Mouse (Mus musculus) CH12.LX (cell line): Measurements from ENCODE around the gene Snrpg. TPM values are rescaled to one million over a fixed set of nuclear protein-coding genes. Genes with fewer than 3 reads are reported as not detected.
A peak's percentile ranks its signal among the peaks of the same experiment; 100 is the strongest.

ENCODE experiments used
- DNase-seq: peaks from one replicate; pipeline ENCODE4 v3.0.0-alpha.2; 2013; ENCODE audit errors: extremely low read depth
- H3K27ac ChIP-seq: 2 replicates; pipeline ENCODE4 v1.5.1; 2012; ENCODE audit warnings: low read depth, mild to moderate bottlenecking, control low read depth, moderate library complexity; ENCODE audit not compliant: insufficient read depth
- H3K27me3 ChIP-seq: replicated peaks from 2 replicates; pipeline ENCODE3; 2012; ENCODE audit warnings: inconsistent platforms
- H3K36me3 ChIP-seq, 2 experiments: replicated peaks in 1 of 2; 2 replicates each; pipeline versions ENCODE3 to v1.6.1; 2012; ENCODE audit warnings: inconsistent platforms in 1 of 2, low read length in 1 of 2, mild to moderate bottlenecking in 1 of 2, mixed read lengths in 1 of 2, moderate library complexity in 1 of 2; ENCODE audit not compliant: control insufficient read depth in 1 of 2, insufficient read depth in 1 of 2
- H3K4me1 ChIP-seq, 2 experiments: 2 replicates each; pipeline ENCODE4 v1.6.1; 2012; ENCODE audit warnings: inconsistent platforms in 1 of 2, moderate library complexity in 1 of 2; ENCODE audit not compliant: insufficient read depth in 2 of 2, control insufficient read depth in 1 of 2
- H3K4me2 ChIP-seq: 2 replicates; pipeline ENCODE4 v1.6.1; 2012; ENCODE audit warnings: low read depth, mild to moderate bottlenecking, control low read depth; ENCODE audit not compliant: poor library complexity, insufficient read depth, severe bottlenecking
- H3K4me3 ChIP-seq, 3 experiments: fragments of 150-350 bp in 1 of 3; sonication (generic) in 1 of 3; replicated peaks in 1 of 3; 2 replicates each; pipeline versions ENCODE3 to v1.5.1; 2011 to 2012; ENCODE audit warnings: low read depth in 2 of 3, low read length in 2 of 3, mild to moderate bottlenecking in 2 of 3, moderate library complexity in 2 of 3, control low read depth in 1 of 3, improper control_type of control experiment in 1 of 3, inconsistent platforms in 1 of 3, mixed read lengths in 1 of 3; ENCODE audit not compliant: poor library complexity in 1 of 3
- H3K79me2 ChIP-seq: replicated peaks from 2 replicates; pipeline ENCODE4 v1.6.1; 2012; ENCODE audit warnings: mild to moderate bottlenecking, moderate library complexity; ENCODE audit not compliant: control insufficient read depth, poor library complexity, insufficient read depth, severe bottlenecking; ENCODE audit errors: extremely low read depth
- H3K9ac ChIP-seq: 2 replicates; pipeline ENCODE4 v1.6.1; 2012; ENCODE audit warnings: low read depth, mild to moderate bottlenecking, control low read depth, moderate library complexity; ENCODE audit not compliant: insufficient read depth
- H3K9me3 ChIP-seq: replicated peaks from 2 replicates; pipeline ENCODE3; 2012; ENCODE audit warnings: low read length, inconsistent platforms, mixed read lengths
- BHLHE40 ChIP-seq: IDR thresholded peaks from 2 replicates; pipeline ENCODE4 v1.6.1; 2011; ENCODE audit warnings: mild to moderate bottlenecking, low read depth, low read length, improper control_type of control experiment
- CHD2 ChIP-seq: IDR thresholded peaks from 2 replicates; pipeline ENCODE4 v1.6.1; 2011; ENCODE audit warnings: low read length, improper control_type of control experiment
- CTCF ChIP-seq, 2 experiments: IDR thresholded peaks in 1 of 2; conservative IDR thresholded peaks in 1 of 2; 2 replicates each; pipeline ENCODE4 v1.5.1; 2011 to 2012; ENCODE audit warnings: low read depth in 2 of 2, low read length in 2 of 2, improper control_type of control experiment in 1 of 2, inconsistent platforms in 1 of 2, mild to moderate bottlenecking in 1 of 2, moderate library complexity in 1 of 2
- ELF1 ChIP-seq: IDR thresholded peaks from 2 replicates; pipeline ENCODE4 v1.6.1; 2014; ENCODE audit warnings: low read depth, mild to moderate bottlenecking, inconsistent platforms, low read length, improper control_type of control experiment
- HCFC1 ChIP-seq: IDR thresholded peaks from 2 replicates; pipeline ENCODE4 v1.6.1; 2012; ENCODE audit warnings: low read depth, mild to moderate bottlenecking, inconsistent platforms, low read length, improper control_type of control experiment
- IRF4 ChIP-seq: IDR thresholded peaks from 2 replicates; pipeline ENCODE4 v1.6.1; 2014; ENCODE audit warnings: low read depth, mild to moderate bottlenecking, inconsistent platforms, low read length, improper control_type of control experiment
- JUN ChIP-seq: IDR thresholded peaks from 2 replicates; pipeline ENCODE4 v1.6.1; 2011; ENCODE audit warnings: low read depth, mild to moderate bottlenecking, low read length, improper control_type of control experiment, moderate library complexity; ENCODE audit not compliant: insufficient read depth
- MAFK ChIP-seq: IDR thresholded peaks from 2 replicates; pipeline ENCODE4 v1.6.1; 2011; ENCODE audit warnings: low read length, improper control_type of control experiment; ENCODE audit not compliant: insufficient replicate concordance
- MAX ChIP-seq: IDR thresholded peaks from 2 replicates; pipeline ENCODE4 v1.6.1; 2011; ENCODE audit warnings: low read length, improper control_type of control experiment
- MAZ ChIP-seq: IDR thresholded peaks from 2 replicates; pipeline ENCODE4 v1.6.1; 2012; ENCODE audit warnings: low read depth, mild to moderate bottlenecking, inconsistent platforms, low read length, improper control_type of control experiment, moderate library complexity
- MXI1 ChIP-seq: IDR thresholded peaks from 2 replicates; pipeline ENCODE4 v1.6.1; 2011; ENCODE audit warnings: mild to moderate bottlenecking, low read depth, low read length, improper control_type of control experiment
- MYC ChIP-seq: IDR thresholded peaks from 2 replicates; pipeline ENCODE4 v1.6.1; 2011; ENCODE audit warnings: low read depth, mild to moderate bottlenecking, improper control_type of control experiment, low read length
- NELFE ChIP-seq: IDR thresholded peaks from 2 replicates; pipeline ENCODE4 v1.6.1; 2011; ENCODE audit warnings: low read depth, low read length, improper control_type of control experiment
- NRF1 ChIP-seq: IDR thresholded peaks from 2 replicates; pipeline ENCODE4 v1.6.1; 2014; ENCODE audit warnings: low read depth, mild to moderate bottlenecking, inconsistent platforms, low read length, improper control_type of control experiment, moderate library complexity
- POLR2A ChIP-seq: IDR thresholded peaks from 2 replicates; pipeline ENCODE4 v1.6.1; 2011; ENCODE audit warnings: low read depth, mild to moderate bottlenecking, improper control_type of control experiment, low read length
- POLR2AphosphoS2 ChIP-seq: IDR thresholded peaks from 2 replicates; pipeline ENCODE4 v1.6.1; 2011; ENCODE audit warnings: low read depth, low read length, improper control_type of control experiment
- RAD21 ChIP-seq: IDR thresholded peaks from 2 replicates; pipeline ENCODE4 v1.6.1; 2011; ENCODE audit warnings: low read depth, mild to moderate bottlenecking, low read length, improper control_type of control experiment, moderate library complexity
- RCOR1 ChIP-seq: conservative IDR thresholded peaks from 2 replicates; pipeline ENCODE4 v1.6.1; 2012; ENCODE audit warnings: low read depth, mild to moderate bottlenecking, inconsistent platforms, low read length, improper control_type of control experiment
- SIN3A ChIP-seq: IDR thresholded peaks from 2 replicates; pipeline ENCODE4 v1.6.1; 2012; ENCODE audit warnings: low read length, improper control_type of control experiment, inconsistent platforms
- SMC3 ChIP-seq: IDR thresholded peaks from 2 replicates; pipeline ENCODE4 v1.6.1; 2011; ENCODE audit warnings: low read depth, low read length, improper control_type of control experiment
- TBP ChIP-seq: conservative IDR thresholded peaks from 2 replicates; pipeline ENCODE4 v1.6.1; 2011; ENCODE audit warnings: low read depth, low read length, improper control_type of control experiment
- TCF12 ChIP-seq: IDR thresholded peaks from 2 replicates; pipeline ENCODE4 v1.6.1; 2014; ENCODE audit warnings: low read depth, mild to moderate bottlenecking, inconsistent platforms, low read length, improper control_type of control experiment
- UBTF ChIP-seq: IDR thresholded peaks from 2 replicates; pipeline ENCODE4 v1.6.1; 2012; ENCODE audit warnings: low read depth, mild to moderate bottlenecking, inconsistent platforms, low read length, improper control_type of control experiment, moderate library complexity
- USF1 ChIP-seq: IDR thresholded peaks from 2 replicates; pipeline ENCODE4 v1.6.1; 2014; ENCODE audit warnings: low read depth, mild to moderate bottlenecking, inconsistent platforms, low read length, improper control_type of control experiment
- ZC3H11A ChIP-seq: IDR thresholded peaks from 2 replicates; pipeline ENCODE4 v1.6.1; 2012; ENCODE audit warnings: low read depth, mild to moderate bottlenecking, inconsistent platforms, low read length, improper control_type of control experiment
- ZMIZ1 ChIP-seq: IDR thresholded peaks from 2 replicates; pipeline ENCODE4 v1.6.1; 2012; ENCODE audit warnings: low read depth, mild to moderate bottlenecking, inconsistent platforms, low read length, improper control_type of control experiment
- ZNF384 ChIP-seq: IDR thresholded peaks from 2 replicates; pipeline ENCODE4 v1.6.1; 2012; ENCODE audit warnings: low read depth, low read length, improper control_type of control experiment, inconsistent platforms
- dilution Hi-C: fragments of 300-500 bp; cut with MboI; formaldehyde crosslinking; loops from 2 replicates; pipeline ENCODE4 v1.14.3; 2020; ENCODE audit warnings: low sequenced_read_pairs; ENCODE audit not compliant: extremely low pct_unique_long_range_greater_than_20kb, extremely low pct_ligation_motif_present
- in situ Hi-C: fragments of 300-500 bp; cut with MboI; formaldehyde crosslinking; loops from 3 replicates; pipeline ENCODE4 v1.14.3; 2019; ENCODE audit warnings: low sequenced_read_pairs, low pct_ligation_motif_present, low pct_unique_long_range_greater_than_20kb, mixed read lengths
- polyA plus RNA-seq: library from polyadenylated mRNA; unstranded; fragments of >175 nt; gene quantifications from 2 replicates; pipeline ENCODE4 v1.2.1, GENCODE M21; 2012; ENCODE audit warnings: low read depth; ENCODE audit not compliant: insufficient read length
- total RNA-seq, 2 experiments: library from RNA; depleted of rRNA; stranded (reverse); fragments of 300-350 nt in 1 of 2; fragments of >200 nt in 1 of 2; gene quantifications; 2 replicates each; pipeline ENCODE4 v1.2.3; 2012 to 2014

The Snrpg gene
- total and polyA plus RNA-seq, 3 experiments = 146 to 462 (median 446) TPM

- TF ChIP-seq TBP = 0 out of 2 replicates have a peak, but pooled peaks have one; percentile 40
- TF ChIP-seq ZMIZ1 = no peak
- TF ChIP-seq POLR2AphosphoS2 = no peak
- TF ChIP-seq SMC3 = peak; percentile 86
- peak; percentile 71; the same call in 1 of the 2 replicates for TF ChIP-seq UBTF
- peak; percentile 85 for TF ChIP-seq MAZ
- TF ChIP-seq MAFK = no peak
- TF ChIP-seq HCFC1 = 0 out of 2 replicates have a peak, but pooled peaks have one; percentile 37
- TF ChIP-seq MAX = no peak; the same call in 1 of the 2 replicates
- no peak for TF ChIP-seq USF1
- TF ChIP-seq IRF4 = peak; percentile 51; the same call in 1 of the 2 replicates
- peak; percentile 88 for TF ChIP-seq BHLHE40
- no peak for TF ChIP-seq JUN
- TF ChIP-seq RCOR1 = no peak
- peak; percentile 73 for TF ChIP-seq NRF1
- TF ChIP-seq SIN3A = peak; percentile 51
- TF ChIP-seq MXI1 = peak; percentile 77
- TF ChIP-seq ZC3H11A = no peak
- TF ChIP-seq CHD2 = peak; percentile 56; the same call in 1 of the 2 replicates
- TF ChIP-seq MYC = peak; percentile 5; the same call in 1 of the 2 replicates
- TF ChIP-seq POLR2A = peak; percentile 89
- TF ChIP-seq NELFE = peak; percentile 84
- TF ChIP-seq ELF1 = peak; percentile 66
- TF ChIP-seq TCF12 = peak; percentile 30; the same call in 1 of the 2 replicates
- no peak for TF ChIP-seq ZNF384
- TF ChIP-seq CTCF (conservative IDR thresholded peaks at IDR 0.05 in 1 of 2, IDR thresholded peaks at IDR 0.05 in 1 of 2; ENCODE audit: low read depth in 2 of 2, low read length in 2 of 2) = peak; percentile 25 to 94; a peak in 3 of 4 replicates
- TF ChIP-seq RAD21 = peak; percentile 58
- TF ChIP-seq, all 38 proteins: peak for 18
These were observed 5.6 kb upstream of the Snrpg start, which contains the start of gene Fam136a for GRCm38 (mm10) chr6:86365371-86366124. Gene Fam136a (plus strand): TSS chr6:86365646.

More at GRCm38 (mm10) chr6:86365371-86366124, 5.6 kb upstream of the Snrpg start, which contains the start of gene Fam136a:
- DNase-seq = peak; percentile 96
- Histone ChIP-seq H3K4me1 (peaks cover 3 to 20% of the 10 kb centered on the region in 2 experiments), H3K4me2 (peak within 1 kb of the TSS; percentile 98), H3K27ac (peak within 1 kb of the TSS; percentile 21), H3K9ac (peak within 1 kb of the TSS; percentile 88), H3K27me3 (peaks cover 31% of the 10 kb centered on the region), H3K36me3 (peaks cover 9 to 25% of the 10 kb centered on the region in 2 experiments), H3K79me2 (peaks cover 18% of the 10 kb centered on the region), H3K9me3 (peaks cover 6% of the 10 kb centered on the region), H3K4me3 (peak within 1 kb of the TSS; percentile 54 to 92 (median 90))
- dilution Hi-C loops = no loop called here
- in situ Hi-C loops = loop anchor here (5.0 to 25.0 kb wide), 2 partner anchors 37 to 353 kb away; partner anchors contain the start of genes Figla and Tia1
